Mouse (Mus musculus) embryonic facial prominence, embryonic 10.5 days (tissue): Measurements from ENCODE around the gene Ubxn10. TPM values are rescaled to one million over a fixed set of nuclear protein-coding genes. Genes with fewer than 3 reads are reported as not detected.

Experiments
- DNase-seq: peaks from one replicate; pipeline ENCODE4 v3.0.0-alpha.2; 2017; ENCODE audit warnings: low spot score
- H3K27ac ChIP-seq: fragments of 300-500 bp; sonication (generic); replicated peaks from 2 replicates; pipeline ENCODE4 v1.5.1; 2016; ENCODE audit warnings: mild to moderate bottlenecking
- H3K27me3 ChIP-seq: fragments of 300-500 bp; sonication (generic); replicated peaks from 2 replicates; pipeline ENCODE4 v1.6.1; 2016; ENCODE audit warnings: low read depth, mild to moderate bottlenecking; ENCODE audit not compliant: poor library complexity, severe bottlenecking
- H3K36me3 ChIP-seq: fragments of 300-500 bp; sonication (generic); replicated peaks from 2 replicates; pipeline ENCODE4 v1.6.1; 2016; ENCODE audit warnings: mild to moderate bottlenecking, moderate library complexity
- H3K4me1 ChIP-seq: fragments of 300-500 bp; sonication (generic); 2 replicates; pipeline ENCODE4 v1.6.1; 2016
- H3K4me3 ChIP-seq: fragments of 300-500 bp; sonication (generic); 2 replicates; pipeline ENCODE4 v1.5.1; 2016; ENCODE audit warnings: mild to moderate bottlenecking, moderate library complexity
- H3K9me3 ChIP-seq: fragments of 300-500 bp; sonication (generic); 2 replicates; pipeline ENCODE4 v1.6.1; 2016; ENCODE audit warnings: mild to moderate bottlenecking
- WGBS: fragments of 180-500 bp; shearing (Covaris S2); methylation state at CpG from one replicate; pipeline ENCODE4 v1.1.7; 2016; 5-methylcytosine and 5-hydroxymethylcytosine counted together
- polyA plus RNA-seq: library from polyadenylated mRNA; unstranded; fragments of >200 nt; fragmentation: Nextera tagmentation; extraction: Ambion mirVana; gene quantifications from 2 replicates; pipeline ENCODE4 v1.2.1, GENCODE M21; 2016

The Ubxn10 gene
- polyA plus RNA-seq, 1 experiment from 2014 or later: 1.3 TPM

DNA sequence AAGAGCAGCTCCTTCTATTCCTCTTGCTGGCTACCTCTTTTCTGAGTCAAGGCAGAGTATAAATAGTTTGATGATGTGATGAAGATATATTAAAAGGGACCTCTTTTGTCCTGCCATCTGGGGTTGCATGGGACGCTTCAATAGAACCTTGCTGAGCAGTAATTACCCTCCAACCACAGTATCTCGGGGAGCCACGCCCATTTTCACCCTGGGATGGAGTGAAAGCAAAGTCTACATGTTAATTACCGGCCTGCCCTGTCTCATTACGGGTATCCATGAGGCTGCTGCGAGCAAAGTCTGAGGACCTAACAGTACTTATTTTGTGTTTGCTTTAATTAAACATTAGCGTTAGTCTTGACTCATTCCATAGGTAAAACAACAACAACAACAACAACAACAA is 40.2 kb downstream of the Ubxn10 start:
- H3K27me3 ChIP-seq: peaks cover 46% of the 10 kb centered on the region
- peaks cover 20% of the 10 kb centered on the region for H3K4me1 ChIP-seq
- no peaks in the 10 kb centered on the region for H3K36me3 ChIP-seq
- no peak overlapping the region for H3K4me3 ChIP-seq
- 13% methylated on average over 7 of the region's 7 CpGs for WGBS
- no peak overlapping the region for H3K27ac ChIP-seq
- no peak for DNase-seq
- H3K9me3 ChIP-seq: no peaks in the 10 kb centered on the region

DNA sequence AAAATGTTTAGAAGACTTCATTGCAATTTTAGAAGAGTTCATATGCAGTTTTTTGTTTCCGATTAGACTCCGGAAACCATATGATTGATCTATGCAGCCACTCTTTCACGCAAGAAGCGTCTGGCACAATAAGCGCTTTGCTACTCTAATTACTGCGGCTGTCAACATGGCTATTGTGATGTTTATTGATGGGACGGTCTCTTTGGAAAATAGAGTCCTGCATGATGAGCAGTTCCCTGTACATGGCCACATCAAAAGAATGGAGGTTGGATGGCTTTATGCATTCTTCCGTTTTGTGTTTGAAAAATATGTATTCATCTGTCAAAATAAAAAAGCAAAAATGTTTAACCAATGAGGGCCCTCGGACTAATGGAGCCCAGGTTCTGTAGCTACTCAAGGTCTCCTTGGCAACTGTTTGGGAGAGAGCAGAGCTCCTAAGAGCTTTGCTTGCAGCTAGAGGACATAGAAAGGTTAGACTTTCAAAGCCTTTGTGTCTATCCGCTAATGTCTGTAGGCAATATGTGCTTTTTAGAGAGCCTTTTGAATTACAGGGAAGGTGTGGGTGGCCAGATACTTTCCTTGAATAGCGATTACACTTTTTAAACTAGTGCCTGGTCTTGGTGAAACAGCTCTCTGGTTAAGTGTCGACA is 43.8 kb downstream of the Ubxn10 start:
- Histone ChIP-seq H3K4me3 (no peak overlapping the region), H3K27ac (no peak overlapping the region), H3K4me1 (peaks cover 44% of the 10 kb centered on the region), H3K36me3 (no peaks in the 10 kb centered on the region), H3K27me3 (peaks cover 79% of the 10 kb centered on the region), H3K9me3 (no peaks in the 10 kb centered on the region)
- DNase-seq: no peak
- 52% methylated on average over 12 of the region's 12 CpGs for WGBS

DNA sequence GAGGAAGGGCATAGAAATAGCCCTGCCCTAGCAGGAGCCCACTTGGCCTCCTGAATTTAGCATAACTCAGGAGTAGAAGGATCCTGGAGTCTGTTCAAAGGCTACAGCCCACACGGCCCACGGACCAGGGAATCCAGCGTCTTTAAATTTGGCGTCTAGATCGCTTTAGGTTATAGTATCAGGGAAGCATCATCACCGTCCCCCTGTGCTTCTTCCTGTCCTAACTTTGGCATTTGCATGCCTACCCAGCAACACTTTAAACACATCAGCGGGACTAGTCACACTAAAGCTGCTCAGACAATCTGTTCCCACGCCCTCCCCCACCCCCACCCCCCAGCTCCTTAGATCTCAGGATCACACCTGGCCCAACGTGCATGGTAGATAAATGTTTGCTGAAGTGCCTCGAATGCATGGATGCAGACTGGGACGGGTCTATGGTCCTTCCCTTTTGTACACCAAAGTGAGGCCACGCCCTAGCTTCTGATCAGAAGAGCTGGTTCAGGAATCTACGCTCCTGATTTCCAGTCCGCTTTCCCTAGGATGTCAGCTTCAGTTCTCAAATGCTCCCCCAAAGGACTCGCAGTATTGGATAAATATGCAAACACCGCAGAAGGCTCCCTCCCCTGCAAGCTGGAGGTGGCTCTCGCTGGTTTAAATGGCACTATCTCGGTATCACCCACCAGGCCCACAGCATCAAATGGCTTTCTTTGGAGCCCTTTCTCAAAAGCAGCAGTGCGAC is 45.4 kb downstream of the Ubxn10 start:
- Histone ChIP-seq H3K4me1 (peaks cover 38% of the 10 kb centered on the region), H3K4me3 (no peak overlapping the region), H3K36me3 (no peaks in the 10 kb centered on the region), H3K9me3 (no peaks in the 10 kb centered on the region), H3K27me3 (peaks cover 73% of the 10 kb centered on the region), H3K27ac (no peak overlapping the region)
- WGBS: 15% methylated on average over 19 of the region's 19 CpGs
- DNase-seq: no peak

DNA sequence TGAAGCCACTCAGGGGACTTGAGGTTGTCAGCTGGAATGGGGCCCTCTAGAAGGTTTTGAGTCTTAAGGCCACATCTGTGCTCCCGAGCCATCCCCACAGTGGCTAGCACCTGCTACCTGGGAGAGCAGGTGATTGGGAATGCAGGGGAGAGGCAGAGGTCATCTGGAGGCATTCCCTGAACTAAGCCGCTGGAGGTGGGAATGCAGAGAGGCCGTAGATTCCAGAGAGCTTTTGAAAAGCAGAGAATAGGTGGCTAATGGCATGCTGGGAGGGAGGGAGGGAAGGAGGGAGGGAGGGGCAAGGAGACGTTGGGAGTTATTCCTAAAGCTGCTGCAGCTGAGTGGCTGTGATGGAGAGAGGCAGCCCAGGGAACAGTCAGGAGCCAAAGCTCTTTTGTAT is 46.4 kb downstream of the Ubxn10 start:
- Histone ChIP-seq H3K4me1 (peaks cover 38% of the 10 kb centered on the region), H3K36me3 (no peaks in the 10 kb centered on the region), H3K27me3 (peaks cover 73% of the 10 kb centered on the region), H3K4me3 (no peak overlapping the region), H3K27ac (no peak overlapping the region), H3K9me3 (no peaks in the 10 kb centered on the region)
- peak; percentile 20 for DNase-seq
- 7% methylated on average over 4 of the region's 4 CpGs for WGBS

DNA sequence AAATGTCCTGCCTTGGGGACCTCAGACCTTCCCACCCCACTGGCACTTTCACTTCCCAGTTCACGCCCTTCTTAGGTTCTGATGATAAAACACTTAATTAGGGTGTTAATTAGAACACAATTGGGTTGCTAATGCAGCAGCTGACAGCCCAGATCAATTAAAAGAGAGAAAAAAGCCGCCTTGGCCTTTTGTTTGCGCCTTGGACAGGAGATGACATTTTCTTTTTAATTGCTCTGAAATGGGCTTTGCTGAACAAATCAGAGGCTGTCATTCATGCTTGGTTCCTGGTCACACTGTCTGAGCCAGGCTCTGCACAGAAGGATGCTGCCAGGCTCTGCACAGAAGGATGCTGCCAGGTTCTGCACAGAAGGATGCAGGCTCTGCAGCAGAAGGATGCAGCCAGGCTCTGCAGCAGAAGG is 47.9 kb downstream of the Ubxn10 start:
- Histone ChIP-seq H3K9me3 (no peaks in the 10 kb centered on the region), H3K27me3 (peaks cover 76% of the 10 kb centered on the region), H3K27ac (no peak overlapping the region), H3K4me1 (peaks cover 45% of the 10 kb centered on the region), H3K4me3 (no peak overlapping the region), H3K36me3 (no peaks in the 10 kb centered on the region)
- DNase-seq: no peak
- 19% methylated on average over 3 of the region's 3 CpGs for WGBS

- peaks cover 38% of the 10 kb centered on the region for H3K4me1 ChIP-seq
- peaks cover 57% of the 10 kb centered on the region for H3K27me3 ChIP-seq
- no peak overlapping the region for H3K4me3 ChIP-seq
- no peak overlapping the region for H3K27ac ChIP-seq
- WGBS: 83% methylated on average over 6 of the region's 6 CpGs
- no peak for DNase-seq
- H3K9me3 ChIP-seq: no peaks in the 10 kb centered on the region
- H3K36me3 ChIP-seq: no peaks in the 10 kb centered on the region
Measured at GRCm38 (mm10) chr4:138685813-138686212, 51.2 kb downstream of the Ubxn10 start.

GRCm38 (mm10) chr4:138682760-138683159 is 54.2 kb downstream of the Ubxn10 start:
- Histone ChIP-seq H3K4me3 (no peak overlapping the region), H3K27me3 (peaks cover 37% of the 10 kb centered on the region), H3K4me1 (peaks cover 25% of the 10 kb centered on the region), H3K27ac (no peak overlapping the region), H3K36me3 (no peaks in the 10 kb centered on the region), H3K9me3 (no peaks in the 10 kb centered on the region)
- 59% methylated on average over 2 of the region's 2 CpGs for WGBS
- DNase-seq: no peak

DNA sequence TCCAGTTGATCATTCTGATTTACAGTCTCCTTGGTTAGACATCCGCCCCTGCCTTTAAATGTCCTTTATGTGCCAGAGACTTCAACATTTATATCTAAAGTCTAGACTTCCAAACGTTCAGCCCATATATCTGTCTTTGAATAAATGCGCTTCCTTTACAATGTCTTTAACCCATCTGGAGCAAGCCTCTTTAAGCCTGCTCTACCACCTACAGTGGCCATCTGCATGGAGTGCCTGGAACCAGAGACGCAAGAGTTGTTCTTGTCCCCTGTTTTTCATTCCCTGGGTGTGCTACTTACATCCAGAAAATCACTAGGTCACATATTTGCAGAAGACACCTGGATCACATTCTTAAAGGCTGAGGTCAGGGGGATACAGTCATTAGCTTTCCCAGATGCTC is 56.8 kb downstream of the Ubxn10 start:
- H3K27ac ChIP-seq: no peak overlapping the region
- peaks cover 28% of the 10 kb centered on the region for H3K4me1 ChIP-seq
- H3K36me3 ChIP-seq: no peaks in the 10 kb centered on the region
- H3K4me3 ChIP-seq: no peak overlapping the region
- peaks cover 32% of the 10 kb centered on the region for H3K27me3 ChIP-seq
- WGBS: 80% methylated on average over 4 of the region's 4 CpGs
- no peak for DNase-seq
- H3K9me3 ChIP-seq: no peaks in the 10 kb centered on the region

DNA sequence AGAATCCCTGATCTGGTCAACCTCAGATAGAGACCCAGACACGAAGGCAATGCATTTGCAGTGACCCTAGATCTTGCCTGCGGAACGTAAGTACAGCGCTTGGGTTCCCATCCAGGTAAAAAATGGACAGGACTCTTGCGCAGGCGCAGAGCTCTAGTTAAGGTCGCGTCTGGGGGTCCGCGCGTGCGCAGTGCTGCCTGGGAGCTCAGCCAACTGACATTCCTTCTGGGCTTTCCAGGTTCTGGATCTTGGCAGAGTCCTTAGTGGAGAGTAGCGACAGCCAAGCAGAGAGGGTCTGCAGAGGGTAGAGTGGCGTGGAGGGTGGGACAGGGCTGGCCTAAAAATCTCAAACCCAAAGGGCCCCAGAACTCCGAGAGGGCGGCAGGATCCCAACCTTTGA is 59.4 kb downstream of the Ubxn10 start:
- WGBS: 23% methylated on average over 16 of the region's 16 CpGs
- H3K4me3 ChIP-seq: 0 out of 2 replicates have a peak overlapping the region, but pooled peaks have one; percentile 12
- no peaks in the 10 kb centered on the region for H3K9me3 ChIP-seq
- peaks cover 18% of the 10 kb centered on the region for H3K27me3 ChIP-seq
- H3K4me1 ChIP-seq: peaks cover 7% of the 10 kb centered on the region
- no peaks in the 10 kb centered on the region for H3K36me3 ChIP-seq
- H3K27ac ChIP-seq: no peak overlapping the region
- DNase-seq: peak; percentile 49

DNA sequence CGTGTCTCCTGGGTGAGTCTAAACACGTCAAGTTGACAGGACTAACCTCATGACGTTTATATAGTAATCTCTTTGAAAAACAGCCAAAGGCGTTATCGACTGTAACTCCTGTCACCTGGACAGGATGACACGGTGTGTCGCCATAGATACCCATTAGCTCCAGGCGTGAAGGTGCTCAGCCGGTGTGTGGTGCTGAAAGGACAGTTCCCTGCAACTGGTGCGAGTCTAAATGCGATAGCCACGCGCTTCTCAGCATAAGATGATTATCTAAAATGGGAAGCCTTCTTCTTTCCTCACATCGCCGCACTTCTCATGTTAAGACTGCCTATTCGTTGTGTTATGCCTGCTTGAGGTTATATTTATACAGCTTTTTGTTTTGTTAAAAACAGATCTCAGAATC is 60.5 kb downstream of the Ubxn10 start:
- Histone ChIP-seq H3K4me3 (no peak overlapping the region), H3K9me3 (no peaks in the 10 kb centered on the region), H3K27ac (no peak overlapping the region), H3K4me1 (peaks cover 5% of the 10 kb centered on the region), H3K27me3 (peaks cover 18% of the 10 kb centered on the region), H3K36me3 (no peaks in the 10 kb centered on the region)
- peak; percentile 72 for DNase-seq
- WGBS: 14% methylated on average over 16 of the region's 16 CpGs

DNA sequence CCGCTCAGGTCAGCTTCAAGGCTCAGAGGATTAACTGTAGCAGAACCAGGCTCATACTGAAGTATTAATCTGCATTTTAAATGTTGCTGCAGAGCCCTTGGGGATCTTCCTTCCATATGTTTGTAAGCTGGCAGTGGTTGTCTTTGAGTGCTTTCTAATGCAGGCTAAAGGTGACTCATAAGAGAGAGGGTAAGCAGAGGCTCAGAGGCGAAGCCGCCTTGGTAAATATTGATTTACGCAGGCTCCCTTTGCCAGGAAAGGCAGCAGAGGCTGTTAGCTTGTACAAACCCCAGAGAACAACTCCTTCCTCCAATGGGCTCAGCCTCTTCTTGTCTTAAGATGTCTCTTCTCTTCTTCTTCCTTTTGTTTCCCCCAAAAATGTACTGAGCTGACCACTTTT is 64.8 kb downstream of the Ubxn10 start:
- H3K27ac ChIP-seq: no peak overlapping the region
- peaks cover 10% of the 10 kb centered on the region for H3K27me3 ChIP-seq
- H3K4me1 ChIP-seq: no peaks in the 10 kb centered on the region
- H3K9me3 ChIP-seq: no peaks in the 10 kb centered on the region
- WGBS: 75% methylated on average over 4 of the region's 4 CpGs
- no peak overlapping the region for H3K4me3 ChIP-seq
- H3K36me3 ChIP-seq: no peaks in the 10 kb centered on the region
- DNase-seq: no peak

GRCm38 (mm10) chr4:138670093-138670889 is 66.7 kb downstream of the Ubxn10 start:
- peaks cover 5% of the 10 kb centered on the region; the same call in 1 of the 2 replicates for H3K27me3 ChIP-seq
- DNase-seq: no peak
- WGBS: 83% methylated on average over 11 of the region's 11 CpGs
- no peak overlapping the region for H3K27ac ChIP-seq
- no peaks in the 10 kb centered on the region for H3K4me1 ChIP-seq
- no peak overlapping the region for H3K4me3 ChIP-seq
- H3K36me3 ChIP-seq: no peaks in the 10 kb centered on the region
- no peaks in the 10 kb centered on the region for H3K9me3 ChIP-seq
